ENCODE assay signal across 12 mouse cellular contexts in genomic region chr1:33593718-33594388, GRCm38 (mm10).
"Had no signal": no experiment of that assay in that cellular context is flagged by ENCODE, and none has a peak within 500 bp of the region (broad histone marks: within the 10 kb centered on the region; RNA-seq: fewer than 3 reads in every experiment).

No protein-coding gene starts in this region.

- H3K4me1 ChIP-seq: neural tube, embryonic 13.5 days; stomach, embryonic 15.5 days had no signal

- DNase-seq: kidney, adult 11 months; kidney, postnatal 14 days; left cerebral cortex, postnatal 4 days; lung, embryonic 14.5 days; lung, postnatal 10 days; lung, postnatal 4 days; retina, postnatal 1 day; right cerebral cortex, postnatal 4 days had no signal

- H3K4me2 ChIP-seq: limb, embryonic 13.5 days; lung, embryonic 14.5 days; midbrain, embryonic 12.5 days; neural tube, embryonic 13.5 days; stomach, embryonic 15.5 days had no signal

- H3K36me3 ChIP-seq: stomach, embryonic 15.5 days had no signal

- H3K27me3 ChIP-seq: limb, embryonic 13.5 days; midbrain, embryonic 12.5 days; neural tube, embryonic 13.5 days; stomach, embryonic 15.5 days had no signal

- H3K4me3 ChIP-seq: limb, embryonic 13.5 days; midbrain, embryonic 12.5 days; neural tube, embryonic 13.5 days; stomach, embryonic 15.5 days had no signal

- H3K9ac ChIP-seq: limb, embryonic 13.5 days; lung, embryonic 14.5 days; midbrain, embryonic 12.5 days; neural tube, embryonic 13.5 days; stomach, embryonic 15.5 days had no signal

- H3K27ac ChIP-seq: limb, embryonic 13.5 days; midbrain, embryonic 12.5 days; neural tube, embryonic 13.5 days; stomach, embryonic 15.5 days had no signal

- H3K9me3 ChIP-seq: stomach, embryonic 15.5 days had no signal
